Mouse (Mus musculus) lung, postnatal 0 days (tissue): ENCODE measurements around the gene Tdpoz1.
"Not testable (repeated sequence)": the region's sequence is repeated elsewhere in the genome, so short reads cannot be mapped to it uniquely, and the experiment has no call there.

Source experiments
- CTCF ChIP-seq: IDR thresholded peaks from 2 replicates; pipeline ENCODE4 v1.5.1; 2016; ENCODE audit warnings: antibody characterized with exemption, mild to moderate bottlenecking
- EP300 ChIP-seq: IDR thresholded peaks from 2 replicates; pipeline ENCODE4 v1.6.1; 2016; ENCODE audit warnings: antibody characterized with exemption, mild to moderate bottlenecking, control low read depth

DNA sequence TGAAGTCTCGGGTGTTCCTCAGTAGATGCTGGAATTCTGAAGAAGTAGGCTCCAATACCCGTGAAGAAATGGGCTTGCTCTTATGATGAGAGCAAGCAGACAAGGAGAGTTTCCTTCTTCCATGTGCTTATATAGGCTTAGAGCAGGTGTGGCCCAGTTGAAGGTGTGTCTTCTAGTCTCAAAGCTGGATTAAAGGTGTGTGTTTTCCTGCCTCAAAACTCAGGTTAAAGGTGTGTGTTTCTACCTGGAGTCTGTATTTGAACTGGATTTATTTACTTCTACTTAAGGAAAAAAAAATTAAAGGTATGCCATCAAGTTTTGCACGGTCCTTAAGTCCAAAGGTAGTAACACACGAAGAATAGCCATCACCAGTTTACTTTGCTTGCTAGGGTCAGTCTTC is at the start of gene Tdpoz1:
- not testable (repeated sequence) for TF ChIP-seq CTCF, EP300
